Mouse (Mus musculus) lung, adult 10 weeks (tissue): ENCODE measurements around the gene Megf6. TPM values are rescaled to one million over a fixed set of nuclear protein-coding genes. Genes with fewer than 3 reads are reported as not detected.

Source experiments
- polyA plus RNA-seq: library from polyadenylated mRNA; stranded (reverse); fragments of 350-450 nt; fragmentation: Illumina TruSeq; extraction: RNeasy Lipid Tissue Mini Kit (QIAGEN cat#74804); gene quantifications from one replicate; pipeline ENCODE4 v1.2.3, GENCODE M21; 2014; ENCODE audit warnings: low read depth, low replicate concordance; ENCODE audit not compliant: insufficient read depth

Megf6 gene
- 26.4 TPM for polyA plus RNA-seq

DNA sequence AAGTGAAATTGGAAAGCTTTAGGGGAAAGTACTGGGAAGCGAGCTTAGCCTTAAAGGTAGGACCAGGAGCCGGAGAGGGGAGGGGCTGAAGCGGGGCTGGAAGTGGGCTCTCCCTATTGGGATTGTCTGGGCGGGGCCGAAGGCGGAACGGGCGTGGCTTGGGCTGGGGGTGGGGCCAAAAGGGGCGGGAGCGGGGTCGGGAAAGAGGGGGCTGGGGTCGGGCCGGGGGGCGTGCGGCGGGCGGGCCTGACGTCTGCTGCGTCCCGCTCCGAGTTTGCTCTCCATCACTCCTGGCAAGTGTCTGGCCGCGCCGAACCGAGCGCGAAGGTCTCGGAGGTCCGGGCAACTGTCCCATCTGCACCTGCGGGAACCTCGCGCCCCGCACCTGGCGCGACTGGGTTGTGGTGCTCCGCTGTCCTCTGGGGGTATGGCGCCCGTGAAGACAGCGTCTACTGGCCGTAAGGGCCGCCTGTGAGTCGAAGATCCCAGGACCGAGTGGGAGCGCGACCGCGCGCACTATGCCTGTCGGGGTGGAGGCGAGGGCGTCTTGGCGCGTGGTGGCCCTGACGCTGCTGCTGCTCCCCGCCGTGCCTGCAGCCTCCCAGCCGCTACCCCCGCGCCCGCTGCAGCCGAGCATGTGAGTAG, at the start of gene Megf6:
TSS of gene Megf6 (plus strand) at position 225 of the 645 bp plus-strand sequence.

GRCm38 (mm10) chr4:154140182-154140212, 30.5 kb upstream of the Megf6 start, which contains the start of gene Trp73:
Trp73 (minus strand) TSS chr4:154140208.

GRCm38 (mm10) chr4:154142211-154143040, 28.1 kb upstream of the Megf6 start, which contains the start of gene Wrap73:
Wrap73 (plus strand) TSS chr4:154142372.

GRCm38 (mm10) chr4:154160538-154161390, 9.8 kb upstream of the Megf6 start, which contains the start of gene Tprgl:
Tprgl (minus strand) TSS chr4:154160666.

GRCm38 (mm10) chr4:154301466-154301881, 130.9 kb downstream of the Megf6 start, which contains the start of gene Arhgef16:
Arhgef16 (minus strand) TSS chr4:154301676.

Other genes with a start within 250 kb of the Megf6 start
- gene A430005L14Rik, start 213.5 kb upstream of the Megf6 start, polyA plus RNA-seq = 37.7 TPM
- 4.7 TPM for gene Dffb, start 195.6 kb upstream of the Megf6 start, polyA plus RNA-seq
- 8.4 TPM for gene Cep104, start 195.5 kb upstream of the Megf6 start, polyA plus RNA-seq
- 18.3 TPM for gene Lrrc47, start 159.0 kb upstream of the Megf6 start, polyA plus RNA-seq
- gene Smim1, start 144.5 kb upstream of the Megf6 start, polyA plus RNA-seq = 64.4 TPM
- not detected for gene Ccdc27, start 128.1 kb upstream of the Megf6 start, polyA plus RNA-seq
- 2.7 TPM for gene Trp73, start 30.5 kb upstream of the Megf6 start, polyA plus RNA-seq
- 11.6 TPM for gene Wrap73, start 28.4 kb upstream of the Megf6 start, polyA plus RNA-seq
- 190 TPM for gene Tprgl, start 10.1 kb upstream of the Megf6 start, polyA plus RNA-seq
- gene Arhgef16, start 130.9 kb downstream of the Megf6 start, polyA plus RNA-seq = 5.9 TPM
- gene B230104I21Rik, start 165.4 kb downstream of the Megf6 start, polyA plus RNA-seq = not detected